Mouse (Mus musculus): ENCODE measurements around the gene Trim71. TPM values are rescaled to one million over a fixed set of nuclear protein-coding genes. Genes with fewer than 3 reads are reported as not detected.
A peak's percentile ranks its signal among the peaks of the same experiment; 100 is the strongest.

Gene Trim71
- polyA plus RNA-seq, 1 experiment from 2014 or later: 0.87 TPM

- Histone ChIP-seq H3K36me3 (ENCODE audit: control insufficient read depth, insufficient read depth, low read length) (peaks cover 11% of the 10 kb centered on the region; the same call in 1 of the 2 replicates), H3K4me1 (replicated peaks; ENCODE audit: control insufficient read depth, insufficient read depth, low read length) (no peaks in the 10 kb centered on the region), H3K9ac (ENCODE audit: low read length) (no peak within 1 kb of the TSS), H3K4me2 (ENCODE audit: low read depth, low read length) (no peak within 1 kb of the TSS), H3K9me3 (ENCODE audit: control insufficient read depth, low read length) (peaks cover 5% of the 10 kb centered on the region; the same call in 1 of the 2 replicates), H3K27me3 (ENCODE audit: control insufficient read depth, insufficient read depth, low read depth, low read length) (no peaks in the 10 kb centered on the region), H3K27ac (ENCODE audit: low read length) (no peak within 1 kb of the TSS), H3K4me3 (ENCODE audit: low read length) (no peak within 1 kb of the TSS)
- WGBS: 82% methylated on average over 9 of the region's 9 CpGs
- no peak for ATAC-seq (ENCODE audit: low read depth)
Observed at GRCm38 (mm10) chr9:114504816-114505215, 59.4 kb downstream of the Trim71 start, which contains the start of gene Ccr4. TSS of gene Ccr4 (minus strand) at chr9:114504916.

GRCm38 (mm10) chr9:114502711-114503427, 61.3 kb downstream of the Trim71 start:
- Histone ChIP-seq H3K27me3 (ENCODE audit: control insufficient read depth, insufficient read depth, low read depth, low read length) (peaks cover 4% of the 10 kb centered on the region; the same call in 1 of the 2 replicates), H3K4me1 (replicated peaks; ENCODE audit: control insufficient read depth, insufficient read depth, low read length) (no peaks in the 10 kb centered on the region), H3K27ac (ENCODE audit: low read length) (no peak overlapping the region), H3K36me3 (ENCODE audit: control insufficient read depth, insufficient read depth, low read length) (0 out of 2 replicates have a peak, but pooled peaks cover 5% of the 10 kb centered on the region), H3K9ac (ENCODE audit: low read length) (no peak overlapping the region), H3K4me3 (ENCODE audit: low read length) (no peak overlapping the region), H3K4me2 (ENCODE audit: low read depth, low read length) (no peak overlapping the region), H3K9me3 (ENCODE audit: control insufficient read depth, low read length) (no peaks in the 10 kb centered on the region)
- ATAC-seq (ENCODE audit: low read depth): no peak
- WGBS: 57% methylated on average over 15 of the region's 15 CpGs

- Histone ChIP-seq H3K27me3 (ENCODE audit: control insufficient read depth, insufficient read depth, low read depth, low read length) (peaks cover 4% of the 10 kb centered on the region; the same call in 1 of the 2 replicates), H3K4me3 (ENCODE audit: low read length) (no peak overlapping the region), H3K9me3 (ENCODE audit: control insufficient read depth, low read length) (no peaks in the 10 kb centered on the region), H3K4me2 (ENCODE audit: low read depth, low read length) (no peak overlapping the region), H3K27ac (ENCODE audit: low read length) (no peak overlapping the region), H3K36me3 (ENCODE audit: control insufficient read depth, insufficient read depth, low read length) (0 out of 2 replicates have a peak, but pooled peaks cover 3% of the 10 kb centered on the region), H3K9ac (ENCODE audit: low read length) (no peak overlapping the region), H3K4me1 (replicated peaks; ENCODE audit: control insufficient read depth, insufficient read depth, low read length) (no peaks in the 10 kb centered on the region)
- no peak for ATAC-seq (ENCODE audit: low read depth)
- 95% methylated on average over 11 of the region's 11 CpGs for WGBS
Observed at GRCm38 (mm10) chr9:114501913-114502312, 62.3 kb downstream of the Trim71 start.

- WGBS: 90% methylated on average over 7 of the region's 7 CpGs
- Histone ChIP-seq H3K4me1 (replicated peaks; ENCODE audit: control insufficient read depth, insufficient read depth, low read length) (no peaks in the 10 kb centered on the region), H3K36me3 (ENCODE audit: control insufficient read depth, insufficient read depth, low read length) (no peaks in the 10 kb centered on the region), H3K27ac (ENCODE audit: low read length) (no peak overlapping the region), H3K4me3 (ENCODE audit: low read length) (no peak overlapping the region), H3K9me3 (ENCODE audit: control insufficient read depth, low read length) (no peaks in the 10 kb centered on the region), H3K4me2 (ENCODE audit: low read depth, low read length) (no peak overlapping the region), H3K27me3 (ENCODE audit: control insufficient read depth, insufficient read depth, low read depth, low read length) (peaks cover 4% of the 10 kb centered on the region; the same call in 1 of the 2 replicates), H3K9ac (ENCODE audit: low read length) (no peak overlapping the region)
- ATAC-seq (ENCODE audit: low read depth): no peak
Observed at GRCm38 (mm10) chr9:114501111-114501510, 63.1 kb downstream of the Trim71 start.

- no peaks in the 10 kb centered on the region for H3K36me3 ChIP-seq (ENCODE audit: control insufficient read depth, insufficient read depth, low read length)
- WGBS: 17% methylated on average over 15 of the region's 15 CpGs
- no peak overlapping the region for H3K27ac ChIP-seq (ENCODE audit: low read length)
- no peak overlapping the region for H3K4me2 ChIP-seq (ENCODE audit: low read depth, low read length)
- H3K27me3 ChIP-seq (ENCODE audit: control insufficient read depth, insufficient read depth, low read depth, low read length): peaks cover 4% of the 10 kb centered on the region; the same call in 1 of the 2 replicates
- ATAC-seq (ENCODE audit: low read depth): peak; percentile 70
- H3K4me1 ChIP-seq (replicated peaks; ENCODE audit: control insufficient read depth, insufficient read depth, low read length): no peaks in the 10 kb centered on the region
- H3K4me3 ChIP-seq (ENCODE audit: low read length): no peak overlapping the region
- no peak overlapping the region for H3K9ac ChIP-seq (ENCODE audit: low read length)
- H3K9me3 ChIP-seq (ENCODE audit: control insufficient read depth, low read length): no peaks in the 10 kb centered on the region
Observed at GRCm38 (mm10) chr9:114499783-114500515, 64.2 kb downstream of the Trim71 start.

GRCm38 (mm10) chr9:114498218-114498617, 66.0 kb downstream of the Trim71 start:
- peak; percentile 66 for ATAC-seq (ENCODE audit: low read depth)
- H3K4me3 ChIP-seq (ENCODE audit: low read length): no peak overlapping the region
- peaks cover 4% of the 10 kb centered on the region; the same call in 1 of the 2 replicates for H3K27me3 ChIP-seq (ENCODE audit: control insufficient read depth, insufficient read depth, low read depth, low read length)
- H3K36me3 ChIP-seq (ENCODE audit: control insufficient read depth, insufficient read depth, low read length): no peaks in the 10 kb centered on the region
- no peaks in the 10 kb centered on the region for H3K4me1 ChIP-seq (replicated peaks; ENCODE audit: control insufficient read depth, insufficient read depth, low read length)
- no peak overlapping the region for H3K27ac ChIP-seq (ENCODE audit: low read length)
- no peaks in the 10 kb centered on the region for H3K9me3 ChIP-seq (ENCODE audit: control insufficient read depth, low read length)
- H3K9ac ChIP-seq (ENCODE audit: low read length): no peak overlapping the region
- no peak overlapping the region for H3K4me2 ChIP-seq (ENCODE audit: low read depth, low read length)
- 5% methylated on average over 11 of the region's 11 CpGs for WGBS

GRCm38 (mm10) chr9:114496469-114496868, 67.7 kb downstream of the Trim71 start:
- Histone ChIP-seq H3K36me3 (ENCODE audit: control insufficient read depth, insufficient read depth, low read length) (no peaks in the 10 kb centered on the region), H3K4me3 (ENCODE audit: low read length) (no peak overlapping the region), H3K4me1 (replicated peaks; ENCODE audit: control insufficient read depth, insufficient read depth, low read length) (no peaks in the 10 kb centered on the region), H3K9me3 (ENCODE audit: control insufficient read depth, low read length) (no peaks in the 10 kb centered on the region), H3K27ac (ENCODE audit: low read length) (no peak overlapping the region), H3K27me3 (ENCODE audit: control insufficient read depth, insufficient read depth, low read depth, low read length) (peaks cover 4% of the 10 kb centered on the region; the same call in 1 of the 2 replicates), H3K9ac (ENCODE audit: low read length) (no peak overlapping the region), H3K4me2 (ENCODE audit: low read depth, low read length) (no peak overlapping the region)
- no peak for ATAC-seq (ENCODE audit: low read depth)
- WGBS: 64% methylated on average over 7 of the region's 7 CpGs

GRCm38 (mm10) chr9:114487481-114488258, 76.5 kb downstream of the Trim71 start:
- no peaks in the 10 kb centered on the region; the same call in 1 of the 2 replicates for H3K4me1 ChIP-seq (replicated peaks; ENCODE audit: control insufficient read depth, insufficient read depth, low read length)
- no peaks in the 10 kb centered on the region for H3K36me3 ChIP-seq (ENCODE audit: control insufficient read depth, insufficient read depth, low read length)
- no peak overlapping the region for H3K4me2 ChIP-seq (ENCODE audit: low read depth, low read length)
- 75% methylated on average over 23 of the region's 23 CpGs for WGBS
- H3K27ac ChIP-seq (ENCODE audit: low read length): no peak overlapping the region
- ATAC-seq (ENCODE audit: low read depth): no peak
- H3K4me3 ChIP-seq (ENCODE audit: low read length): no peak overlapping the region
- no peak overlapping the region for H3K9ac ChIP-seq (ENCODE audit: low read length)
- H3K27me3 ChIP-seq (ENCODE audit: control insufficient read depth, insufficient read depth, low read depth, low read length): no peaks in the 10 kb centered on the region
- H3K9me3 ChIP-seq (ENCODE audit: control insufficient read depth, low read length): no peaks in the 10 kb centered on the region
